Mouse (Mus musculus): ENCODE data around the gene AF067063.
"Not testable (repeated sequence)": the region's sequence is repeated elsewhere in the genome, so short reads cannot be mapped to it uniquely, and the experiment has no call there.

Gene AF067063

GRCm38 (mm10) chr13:119830116-119830515 lies at the start of gene AF067063:
TSS of gene AF067063 (minus strand) at chr13:119830216.
- DNase-seq (ENCODE audit: low read depth, low spot score): not testable (repeated sequence)

DNA sequence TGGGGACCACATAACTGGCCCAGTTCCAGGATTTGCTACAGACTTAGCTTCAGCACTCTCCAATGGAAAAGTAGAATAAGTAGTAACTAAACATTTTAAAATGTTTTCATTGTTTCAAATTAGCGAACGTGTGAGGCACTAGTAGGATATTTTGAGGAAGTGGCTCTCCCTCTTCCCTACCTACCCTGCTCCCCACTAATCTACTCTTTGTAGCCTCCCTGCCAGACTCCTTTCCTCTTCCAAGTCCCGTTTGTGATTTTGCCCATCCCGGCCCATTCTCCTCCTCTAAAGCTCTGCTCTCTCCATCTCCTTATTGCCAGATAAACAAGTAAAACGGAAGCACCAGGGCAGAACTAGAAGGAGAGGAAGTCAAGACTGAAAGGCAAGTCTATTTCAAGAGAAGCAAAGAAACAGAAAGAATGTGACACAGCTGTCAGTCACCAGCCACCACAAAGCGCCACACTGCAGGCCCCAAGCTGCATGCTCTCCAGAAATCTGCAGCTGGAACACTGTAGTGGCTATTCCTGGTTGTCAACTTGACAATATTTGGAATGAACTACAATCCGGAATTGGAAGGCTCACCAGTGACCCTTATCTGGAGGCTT lies 34.5 kb upstream of the AF067063 start:
- DNase-seq (ENCODE audit: low read depth, low spot score): not testable (repeated sequence)

DNA sequence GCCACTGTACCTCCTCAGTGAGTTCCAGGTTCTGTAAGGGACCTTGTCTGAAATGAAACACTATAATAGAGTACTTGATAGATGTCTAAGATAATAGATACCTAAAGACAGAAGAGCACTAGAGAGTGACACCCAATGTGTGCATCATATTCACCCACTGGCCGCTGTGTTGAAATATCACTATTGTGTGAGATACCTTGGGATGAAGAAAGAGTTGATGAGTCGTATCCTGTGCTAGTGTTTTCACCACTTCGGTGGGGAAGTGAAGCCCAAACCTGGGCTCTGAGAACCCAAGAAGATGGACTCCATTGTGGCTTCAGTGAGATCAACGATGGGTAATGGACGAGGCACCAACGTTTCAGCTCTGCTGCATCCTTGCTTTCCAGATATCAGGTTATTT lies 32.4 kb upstream of the AF067063 start:
- DNase-seq (ENCODE audit: low read depth, low spot score): not testable (repeated sequence)

- DNase-seq (ENCODE audit: low read depth, low spot score): not testable (repeated sequence)
These were observed 10.0 kb upstream of the AF067063 start for GRCm38 (mm10) chr13:119839982-119840381.

GRCm38 (mm10) chr13:119837719-119838337 lies 7.8 kb upstream of the AF067063 start:
- DNase-seq (ENCODE audit: low read depth, low spot score): not testable (repeated sequence)

DNA sequence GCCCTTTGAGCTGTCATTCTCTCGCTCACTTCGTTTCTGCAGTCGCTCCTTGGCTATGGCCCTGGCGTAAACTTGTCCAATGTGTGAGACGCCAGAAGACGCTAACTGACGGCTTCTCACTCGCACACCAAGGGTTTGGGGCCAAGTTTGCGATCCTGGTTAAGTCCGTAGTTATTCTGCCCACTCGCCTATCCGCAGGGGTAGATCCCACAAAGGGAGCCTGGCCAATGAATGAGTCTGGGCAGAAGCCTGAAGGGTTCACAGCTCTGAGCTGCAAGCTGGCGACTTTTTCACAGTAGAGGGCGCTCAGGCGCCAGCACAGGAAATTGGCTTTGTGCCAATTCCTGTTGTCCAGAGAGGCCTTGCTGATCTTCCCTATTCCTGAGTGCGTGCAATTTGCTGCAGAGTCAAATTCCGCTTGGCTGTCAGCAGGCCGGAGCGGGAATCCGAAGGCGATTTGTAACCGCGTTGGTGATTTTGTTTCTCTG lies 6.4 kb upstream of the AF067063 start:
- DNase-seq (ENCODE audit: low read depth, low spot score): not testable (repeated sequence)

- not testable (repeated sequence) for DNase-seq (ENCODE audit: low read depth, low spot score)
These were observed 5.5 kb upstream of the AF067063 start, which contains the start of gene D13Ertd608e for GRCm38 (mm10) chr13:119835320-119836056. TSS of gene D13Ertd608e (plus strand) at chr13:119836006.

GRCm38 (mm10) chr13:119817579-119818206 lies 12.3 kb downstream of the AF067063 start:
- no peak for DNase-seq (ENCODE audit: low read depth, low spot score)

DNA sequence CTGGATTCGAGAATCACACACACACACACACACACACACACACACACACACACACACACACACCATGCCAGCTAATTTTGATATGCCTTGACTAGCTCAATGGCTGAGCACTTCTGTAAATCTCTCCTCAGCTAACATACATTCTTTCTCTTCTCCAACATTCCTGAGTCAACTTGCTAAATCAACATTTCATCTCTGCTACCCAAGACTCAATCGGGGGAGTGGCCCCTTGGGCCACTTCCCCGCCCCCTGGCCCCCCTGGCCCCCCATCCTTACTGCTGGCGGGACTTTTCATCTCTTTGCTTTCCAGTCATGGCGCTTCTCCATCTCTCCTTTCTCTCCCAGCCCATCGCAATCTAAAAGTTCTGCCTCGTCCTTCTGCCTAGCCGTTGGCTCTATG lies 13.2 kb downstream of the AF067063 start:
- DNase-seq (ENCODE audit: low read depth, low spot score): no peak

DNA sequence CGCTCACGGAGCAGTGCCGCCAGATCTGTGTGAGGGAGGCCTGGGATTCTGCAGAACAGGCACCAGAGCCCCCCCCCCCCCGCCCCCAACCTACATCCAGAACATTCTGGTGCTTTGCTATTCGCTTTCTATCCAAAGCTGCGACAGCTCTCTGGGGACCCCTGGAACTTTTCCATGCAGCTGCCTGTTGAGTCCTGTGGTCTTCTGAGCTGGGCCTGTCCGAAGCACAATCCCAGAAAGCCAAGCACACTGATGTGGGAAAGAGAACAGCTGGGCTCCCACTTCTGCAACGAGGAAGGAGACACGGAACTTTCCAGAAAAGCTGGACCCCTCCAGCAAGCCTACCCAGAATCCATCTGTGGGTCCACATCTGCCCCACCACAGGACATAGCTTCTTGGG lies 20.0 kb downstream of the AF067063 start:
- DNase-seq (ENCODE audit: low read depth, low spot score): no peak

DNA sequence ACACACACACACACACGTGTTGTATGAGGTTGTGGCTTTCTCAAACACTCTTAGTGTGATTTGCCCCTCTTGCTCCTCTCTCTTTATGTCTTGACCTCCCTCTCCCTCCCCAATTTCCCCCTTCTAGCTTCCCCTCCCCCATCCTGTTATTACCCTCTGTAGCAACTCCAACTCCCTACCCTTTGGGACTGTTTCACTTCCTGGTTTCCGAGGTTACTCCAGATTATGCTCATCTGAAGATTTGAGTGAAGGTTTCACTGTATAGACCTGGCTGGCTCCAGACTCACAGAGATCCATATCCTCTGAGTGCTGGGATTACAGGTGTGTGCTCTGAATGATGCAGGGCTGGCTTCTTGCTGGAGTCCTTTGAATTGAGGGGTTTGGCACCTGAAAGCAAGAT lies 21.1 kb downstream of the AF067063 start:
- DNase-seq (ENCODE audit: low read depth, low spot score): no peak

DNA sequence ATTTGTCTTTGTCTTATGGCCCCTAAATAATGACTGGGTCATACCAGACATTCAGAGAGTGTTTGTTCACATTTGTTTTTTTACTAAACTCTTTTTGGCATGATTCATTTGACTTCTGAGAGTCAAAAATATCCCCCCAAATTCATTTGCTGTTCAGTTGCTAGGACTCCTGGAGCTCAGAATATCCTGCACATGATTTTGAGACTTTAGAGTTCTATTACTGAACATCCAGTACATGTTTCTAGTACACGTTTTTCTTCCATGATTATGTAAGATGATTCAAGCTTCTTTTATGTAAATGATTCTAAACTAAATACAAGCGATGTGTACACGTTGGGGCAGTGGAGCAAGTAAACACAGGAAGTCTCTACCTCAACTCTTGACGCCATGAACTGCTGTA lies 32.4 kb downstream of the AF067063 start:
- DNase-seq (ENCODE audit: low read depth, low spot score): no peak

DNA sequence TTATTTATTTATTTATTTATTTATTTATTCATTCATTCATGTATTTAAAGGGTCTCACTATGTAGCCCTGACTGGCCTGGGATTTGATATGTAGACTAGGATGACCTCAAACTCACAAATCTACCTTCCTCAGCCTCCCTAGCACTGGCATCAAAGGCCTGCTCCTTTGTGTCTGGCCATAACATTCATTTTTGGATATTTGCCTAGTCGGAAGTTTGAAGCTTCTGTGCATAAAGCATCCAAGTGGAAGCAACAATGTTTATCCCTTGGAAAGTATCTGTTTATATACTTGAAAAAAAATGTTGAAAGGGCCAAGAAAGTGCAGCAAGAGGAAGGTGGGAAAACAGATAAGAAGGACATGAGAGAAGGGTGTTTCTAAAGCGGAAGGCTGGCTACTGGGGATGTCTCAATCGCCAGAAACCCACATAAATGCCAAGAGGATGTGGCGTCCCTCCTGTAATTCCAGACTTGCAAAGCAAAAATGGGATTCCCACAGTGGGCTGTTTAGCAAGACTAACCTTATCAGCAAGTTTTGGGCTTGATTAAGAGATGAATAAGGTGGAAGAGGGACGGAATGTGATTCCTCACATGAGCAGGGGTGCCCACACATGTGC lies 37.1 kb downstream of the AF067063 start:
- DNase-seq (ENCODE audit: low read depth, low spot score): no peak

GRCm38 (mm10) chr13:119791580-119792135 lies 38.4 kb downstream of the AF067063 start:
- no peak for DNase-seq (ENCODE audit: low read depth, low spot score)

GRCm38 (mm10) chr13:119790761-119791579 lies 39.0 kb downstream of the AF067063 start, which contains the start of gene Zfp131:
TSS of gene Zfp131 (minus strand) at chr13:119790889.
- DNase-seq (ENCODE audit: low read depth, low spot score): peak; percentile 82

GRCm38 (mm10) chr13:119789851-119790717 lies 39.9 kb downstream of the AF067063 start:
- DNase-seq (ENCODE audit: low read depth, low spot score): no peak

DNA sequence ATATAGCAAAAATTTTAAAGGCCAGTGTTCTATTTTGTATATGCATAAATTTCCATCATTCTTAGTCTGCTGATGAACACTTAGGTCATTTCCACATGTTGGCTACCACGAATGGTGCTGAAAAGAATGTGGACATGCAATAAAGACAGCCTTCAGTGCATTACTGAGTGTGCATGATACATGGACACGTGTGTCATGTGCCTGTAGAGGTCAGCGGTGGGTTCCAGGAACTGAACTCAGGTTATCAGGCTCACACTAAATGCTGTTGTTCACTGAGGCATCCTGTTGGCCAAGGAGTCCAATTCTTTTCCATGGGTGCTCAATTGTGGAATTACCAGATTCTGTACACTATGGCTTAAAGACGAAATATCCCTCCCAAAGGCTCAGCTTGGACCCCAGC lies 46.4 kb downstream of the AF067063 start:
- no peak for DNase-seq (ENCODE audit: low read depth, low spot score)

All from WW6 (cell line).